Mouse (Mus musculus) megakaryocyte, embryonic 14.5 days (primary cell): ENCODE measurements around the gene Csnk2a2. TPM values are rescaled to one million over a fixed set of nuclear protein-coding genes. Genes with fewer than 3 reads are reported as not detected.

ENCODE experiments used
- H3K27me3 ChIP-seq: replicated peaks from 2 replicates; pipeline ENCODE3; 2012; ENCODE audit warnings: inconsistent platforms
- H3K36me3 ChIP-seq: replicated peaks from 2 replicates; pipeline ENCODE3; 2012; ENCODE audit warnings: low read length, inconsistent platforms, mixed read lengths
- H3K4me1 ChIP-seq: 2 replicates; pipeline ENCODE4 v1.6.1; 2012; ENCODE audit warnings: inconsistent platforms
- H3K4me3 ChIP-seq: replicated peaks from 2 replicates; pipeline ENCODE3; 2012; ENCODE audit warnings: moderate library complexity, mild to moderate bottlenecking, inconsistent platforms
- H3K9me3 ChIP-seq: 2 replicates; pipeline ENCODE4 v1.6.1; 2012; ENCODE audit warnings: inconsistent platforms
- FLI1 ChIP-seq: IDR thresholded peaks from 2 replicates; pipeline ENCODE4 v1.6.1; 2012; ENCODE audit warnings: low read length, inconsistent platforms, mixed read lengths
- GATA1 ChIP-seq: IDR thresholded peaks from 3 replicates; pipeline ENCODE4 v1.6.1; 2012; ENCODE audit warnings: mixed read lengths, low read length, inconsistent platforms, borderline replicate concordance
- polyA plus RNA-seq: library from polyadenylated mRNA; stranded (reverse); fragments of >175 nt; gene quantifications from 2 replicates; pipeline ENCODE4 v1.2.3, GENCODE M21; 2012; ENCODE audit warnings: low replicate concordance; ENCODE audit not compliant: insufficient read depth

Csnk2a2 gene
- polyA plus RNA-seq, 1 experiment = 6.6 TPM

GRCm38 (mm10) chr8:95487800-95488697 lies 1.8 kb downstream of the Csnk2a2 start:
- Histone ChIP-seq H3K9me3 (no peaks in the 10 kb centered on the region), H3K4me1 (peaks cover 29% of the 10 kb centered on the region), H3K4me3 (peak overlapping the region; percentile 94), H3K36me3 (peaks cover 39% of the 10 kb centered on the region), H3K27me3 (peaks cover 3% of the 10 kb centered on the region)
- TF ChIP-seq GATA1 (no peak), FLI1 (no peak)

GRCm38 (mm10) chr8:95470008-95470407 lies 19.8 kb downstream of the Csnk2a2 start:
- Histone ChIP-seq H3K27me3 (no peaks in the 10 kb centered on the region), H3K9me3 (no peaks in the 10 kb centered on the region), H3K4me3 (no peak overlapping the region), H3K4me1 (peaks cover 28% of the 10 kb centered on the region), H3K36me3 (peaks cover 95% of the 10 kb centered on the region)
- TF ChIP-seq FLI1 = no peak
- TF ChIP-seq GATA1 = no peak

- peaks cover 28% of the 10 kb centered on the region for H3K4me1 ChIP-seq
- no peak overlapping the region for H3K4me3 ChIP-seq
- H3K36me3 ChIP-seq = peaks cover 96% of the 10 kb centered on the region
- H3K9me3 ChIP-seq = no peaks in the 10 kb centered on the region
- H3K27me3 ChIP-seq = no peaks in the 10 kb centered on the region
- TF ChIP-seq FLI1 = no peak
- no peak for TF ChIP-seq GATA1
Observed at GRCm38 (mm10) chr8:95468995-95469394, 20.8 kb downstream of the Csnk2a2 start.

- TF ChIP-seq GATA1 = no peak
- no peaks in the 10 kb centered on the region for H3K9me3 ChIP-seq
- H3K4me3 ChIP-seq = no peak overlapping the region
- peaks cover 95% of the 10 kb centered on the region for H3K36me3 ChIP-seq
- no peaks in the 10 kb centered on the region for H3K27me3 ChIP-seq
- peaks cover 28% of the 10 kb centered on the region for H3K4me1 ChIP-seq
Observed at GRCm38 (mm10) chr8:95466543-95466942, 23.3 kb downstream of the Csnk2a2 start.

- peaks cover 97% of the 10 kb centered on the region for H3K36me3 ChIP-seq
- no peak overlapping the region for H3K4me3 ChIP-seq
- no peaks in the 10 kb centered on the region for H3K27me3 ChIP-seq
- no peaks in the 10 kb centered on the region for H3K4me1 ChIP-seq
- no peaks in the 10 kb centered on the region for H3K9me3 ChIP-seq
- no peak for TF ChIP-seq GATA1
Observed at GRCm38 (mm10) chr8:95452518-95452917, 37.3 kb downstream of the Csnk2a2 start.

GRCm38 (mm10) chr8:95450271-95450670 lies 39.6 kb downstream of the Csnk2a2 start:
- H3K4me3 ChIP-seq = no peak overlapping the region
- peaks cover 85% of the 10 kb centered on the region for H3K36me3 ChIP-seq
- no peaks in the 10 kb centered on the region for H3K4me1 ChIP-seq
- H3K27me3 ChIP-seq = no peaks in the 10 kb centered on the region
- no peaks in the 10 kb centered on the region for H3K9me3 ChIP-seq
- no peak for TF ChIP-seq GATA1

- Histone ChIP-seq H3K36me3 (peaks cover 59% of the 10 kb centered on the region), H3K9me3 (no peaks in the 10 kb centered on the region), H3K27me3 (no peaks in the 10 kb centered on the region), H3K4me1 (no peaks in the 10 kb centered on the region), H3K4me3 (no peak overlapping the region)
- no peak for TF ChIP-seq GATA1
- no peak for TF ChIP-seq FLI1
Observed at GRCm38 (mm10) chr8:95447661-95448060, 42.2 kb downstream of the Csnk2a2 start.

GRCm38 (mm10) chr8:95445042-95445441 lies 44.8 kb downstream of the Csnk2a2 start:
- Histone ChIP-seq H3K36me3 (peaks cover 36% of the 10 kb centered on the region), H3K27me3 (no peaks in the 10 kb centered on the region), H3K4me3 (no peak overlapping the region), H3K4me1 (no peaks in the 10 kb centered on the region; the same call in 1 of the 2 replicates), H3K9me3 (no peaks in the 10 kb centered on the region)
- no peak for TF ChIP-seq GATA1
- TF ChIP-seq FLI1 = no peak

- no peak for TF ChIP-seq FLI1
- no peak for TF ChIP-seq GATA1
- H3K27me3 ChIP-seq = no peaks in the 10 kb centered on the region
- no peaks in the 10 kb centered on the region for H3K9me3 ChIP-seq
- no peak overlapping the region for H3K4me3 ChIP-seq
- H3K4me1 ChIP-seq = no peaks in the 10 kb centered on the region; the same call in 1 of the 2 replicates
- peaks cover 2% of the 10 kb centered on the region for H3K36me3 ChIP-seq
Observed at GRCm38 (mm10) chr8:95441491-95442039, 48.3 kb downstream of the Csnk2a2 start.

GRCm38 (mm10) chr8:95440168-95440709 lies 49.6 kb downstream of the Csnk2a2 start:
- H3K36me3 ChIP-seq = no peaks in the 10 kb centered on the region
- no peak overlapping the region for H3K4me3 ChIP-seq
- no peaks in the 10 kb centered on the region for H3K27me3 ChIP-seq
- no peaks in the 10 kb centered on the region for H3K9me3 ChIP-seq
- TF ChIP-seq GATA1 (no peak), FLI1 (no peak)
- peaks cover under 1% of the 10 kb centered on the region; the same call in 1 of the 2 replicates for H3K4me1 ChIP-seq
